Mouse (Mus musculus): ENCODE measurements around the gene Il1rl2.
"Not testable (repeated sequence)": the region's sequence is repeated elsewhere in the genome, so short reads cannot be mapped to it uniquely, and the experiment has no call there.

Il1rl2 gene

GRCm38 (mm10) chr1:40324457-40324856 is at the start of gene Il1rl2:
TSS of gene Il1rl2 (plus strand) at chr1:40324610.
- DNase-seq (ENCODE audit: low read depth), result no peak

DNA sequence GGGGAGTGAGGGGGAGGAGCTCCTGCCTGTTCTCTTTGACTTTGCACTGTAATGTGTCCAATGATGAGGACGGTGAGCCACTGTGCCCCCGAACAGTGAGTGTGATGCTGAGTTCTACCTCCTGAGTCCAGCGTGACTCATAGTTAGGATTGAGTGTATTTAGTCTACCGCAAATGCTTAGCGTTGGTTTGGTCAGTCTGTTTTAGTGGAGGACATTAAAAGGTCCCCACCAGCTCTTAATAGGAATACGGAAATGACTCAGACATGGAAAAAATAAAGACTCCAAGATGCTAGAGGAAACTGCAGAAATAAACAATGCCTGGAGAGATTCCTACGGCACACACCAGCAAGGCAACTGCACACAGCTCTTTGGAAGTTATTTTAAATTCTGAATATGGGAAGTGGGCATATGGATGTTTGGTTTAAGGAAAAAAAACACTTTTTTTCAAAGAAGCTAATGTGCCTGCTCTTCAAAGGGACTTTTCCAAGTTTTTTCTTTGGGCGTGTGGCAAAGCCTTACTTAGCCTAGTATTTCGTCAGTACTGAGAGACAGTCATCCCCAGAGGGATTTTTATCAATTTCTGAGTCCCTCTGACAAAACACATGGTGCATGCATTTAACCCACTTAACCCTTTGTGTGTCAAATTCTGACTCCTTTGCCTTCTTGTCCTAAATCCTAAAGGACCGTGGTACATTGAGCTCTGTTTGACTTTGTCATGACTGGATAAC is 49.0 kb upstream of the Il1rl2 start:
- no peak for DNase-seq (ENCODE audit: low read depth)

DNA sequence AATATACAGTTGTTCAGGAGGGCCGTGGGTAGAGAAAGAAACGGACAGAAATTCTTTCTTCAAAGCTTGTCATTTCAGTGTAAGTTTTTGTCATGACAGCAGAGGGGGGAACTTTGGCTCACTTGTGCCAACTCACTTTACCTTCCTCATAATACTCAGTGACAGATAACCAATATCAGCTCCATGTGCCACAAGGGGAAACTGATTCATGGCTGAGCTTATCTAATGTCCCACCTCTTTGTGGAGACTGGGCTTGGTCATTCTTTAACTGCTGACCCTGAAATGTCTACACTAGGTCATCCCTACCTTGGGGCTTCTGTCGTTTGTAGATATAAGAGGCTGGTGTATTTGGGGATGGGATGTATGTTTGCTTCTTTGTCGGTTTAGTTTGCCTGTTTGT is 46.5 kb upstream of the Il1rl2 start:
- no peak for DNase-seq (ENCODE audit: low read depth)

DNA sequence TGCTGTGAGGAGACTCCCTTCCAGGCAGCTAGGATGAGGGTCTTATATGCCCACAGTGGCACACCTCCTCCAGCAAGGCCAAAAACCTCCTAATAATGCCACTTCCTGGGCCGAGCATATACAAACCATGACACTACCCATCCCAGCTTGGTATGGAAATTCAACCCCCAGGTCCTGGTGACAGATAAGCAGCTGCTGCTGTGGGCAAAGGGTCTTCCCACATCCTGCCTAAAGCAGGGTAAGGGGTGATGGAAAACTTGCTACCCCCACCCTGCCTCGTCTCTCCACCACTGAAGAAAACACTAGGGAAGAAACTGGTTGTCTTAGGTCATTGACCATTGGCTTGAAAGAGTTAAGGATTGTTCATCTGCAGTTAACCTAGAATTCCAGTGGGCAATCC is 45.7 kb upstream of the Il1rl2 start:
- no peak for DNase-seq (ENCODE audit: low read depth)

DNA sequence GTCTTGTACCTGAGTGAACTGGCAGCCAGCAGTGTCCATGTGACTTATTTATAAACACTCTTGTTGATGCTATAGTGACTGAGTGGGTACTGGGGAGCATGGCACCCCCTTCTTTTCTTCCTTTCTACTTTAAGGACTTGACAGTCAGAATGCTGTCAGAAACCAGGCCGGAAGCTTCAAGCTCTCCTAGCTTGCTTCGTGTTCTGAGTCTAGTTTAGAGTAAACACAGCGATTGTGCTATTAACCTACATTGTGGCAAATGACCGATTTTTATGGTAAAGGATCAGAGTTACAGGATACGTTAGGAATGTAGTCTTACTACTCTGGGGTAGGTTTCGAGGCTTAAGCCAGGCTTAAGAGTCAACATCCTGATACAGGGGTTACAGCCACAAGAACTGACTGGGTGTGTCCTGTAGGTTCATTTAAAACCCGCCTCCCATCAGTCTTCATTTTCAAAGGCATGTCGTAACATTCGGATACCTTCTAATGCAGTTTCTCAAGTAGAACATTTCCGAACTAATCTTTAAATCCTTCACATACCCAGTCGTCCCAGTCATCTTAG is 45.1 kb upstream of the Il1rl2 start:
- DNase-seq (ENCODE audit: low read depth), result no peak

GRCm38 (mm10) chr1:40281950-40282349 is 42.5 kb upstream of the Il1rl2 start:
- DNase-seq (ENCODE audit: low read depth), result no peak

GRCm38 (mm10) chr1:40282394-40282793 is 42.0 kb upstream of the Il1rl2 start:
- DNase-seq (ENCODE audit: low read depth), result no peak

DNA sequence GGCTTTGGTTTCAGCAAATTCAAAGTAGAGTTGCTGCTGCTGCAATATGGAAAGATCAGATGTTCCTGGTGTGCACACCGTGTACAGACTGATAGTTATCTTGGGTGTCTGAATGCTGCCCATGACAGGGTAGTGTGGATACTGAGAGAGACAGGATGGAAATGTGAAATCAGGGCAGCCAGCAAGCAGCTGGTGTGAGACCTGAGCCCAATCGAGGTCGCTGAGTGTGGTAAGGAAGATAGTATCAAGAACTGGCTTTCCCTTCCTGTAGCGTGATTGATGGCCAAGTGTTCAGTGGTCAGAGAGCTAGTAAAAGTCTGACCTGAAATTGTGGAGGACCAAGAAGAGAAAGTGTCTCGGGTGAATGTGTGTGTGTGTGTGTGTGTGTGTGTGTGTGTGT is 40.4 kb upstream of the Il1rl2 start:
- DNase-seq (ENCODE audit: low read depth), result no peak

GRCm38 (mm10) chr1:40290489-40291255 is 33.7 kb upstream of the Il1rl2 start:
- no peak for DNase-seq (ENCODE audit: low read depth)

DNA sequence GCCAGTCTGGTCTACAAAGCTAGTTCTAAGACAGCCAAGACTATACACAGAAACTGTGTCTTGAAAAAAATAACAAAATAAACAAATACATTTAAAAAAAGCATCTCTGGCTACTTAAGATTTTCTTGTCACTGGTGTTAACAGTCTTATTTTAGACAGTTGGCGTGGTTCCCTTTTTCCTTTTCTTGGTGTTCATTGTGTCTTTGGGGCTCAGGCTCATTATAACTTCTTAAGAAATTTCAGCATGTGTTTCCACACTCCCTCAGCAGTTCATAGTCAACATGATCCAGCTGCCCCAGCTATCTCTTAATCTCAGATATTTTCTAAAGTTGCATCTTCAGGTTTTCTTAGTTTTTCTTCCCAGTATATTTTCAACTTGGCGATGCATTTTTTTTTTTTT is 32.2 kb upstream of the Il1rl2 start:
- no peak for DNase-seq (ENCODE audit: low read depth)

- DNase-seq (ENCODE audit: low read depth), result no peak
Observed at GRCm38 (mm10) chr1:40293891-40294290, 30.5 kb upstream of the Il1rl2 start.

- peak; percentile 47 for DNase-seq (ENCODE audit: low read depth)
Observed at GRCm38 (mm10) chr1:40294824-40295223, 29.6 kb upstream of the Il1rl2 start.

DNA sequence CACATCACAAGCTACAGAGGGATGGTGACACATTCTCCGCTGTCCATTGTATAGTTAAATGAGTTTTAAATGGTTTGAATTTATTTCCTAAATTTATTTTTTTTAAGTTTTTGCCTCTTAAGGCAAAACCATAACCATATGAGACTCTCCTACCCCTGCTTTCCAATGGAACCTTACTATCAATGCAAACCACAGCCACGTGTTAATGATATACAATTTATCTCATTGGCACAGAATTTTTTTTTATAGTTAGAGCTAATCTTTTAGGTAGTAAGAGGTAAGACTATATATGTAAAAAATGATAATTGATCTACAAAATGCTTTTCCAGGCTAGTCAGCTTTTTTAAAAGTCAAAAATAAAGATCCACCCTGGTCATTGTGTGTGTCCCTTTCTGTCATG is 26.4 kb upstream of the Il1rl2 start:
- DNase-seq (ENCODE audit: low read depth), result no peak

DNA sequence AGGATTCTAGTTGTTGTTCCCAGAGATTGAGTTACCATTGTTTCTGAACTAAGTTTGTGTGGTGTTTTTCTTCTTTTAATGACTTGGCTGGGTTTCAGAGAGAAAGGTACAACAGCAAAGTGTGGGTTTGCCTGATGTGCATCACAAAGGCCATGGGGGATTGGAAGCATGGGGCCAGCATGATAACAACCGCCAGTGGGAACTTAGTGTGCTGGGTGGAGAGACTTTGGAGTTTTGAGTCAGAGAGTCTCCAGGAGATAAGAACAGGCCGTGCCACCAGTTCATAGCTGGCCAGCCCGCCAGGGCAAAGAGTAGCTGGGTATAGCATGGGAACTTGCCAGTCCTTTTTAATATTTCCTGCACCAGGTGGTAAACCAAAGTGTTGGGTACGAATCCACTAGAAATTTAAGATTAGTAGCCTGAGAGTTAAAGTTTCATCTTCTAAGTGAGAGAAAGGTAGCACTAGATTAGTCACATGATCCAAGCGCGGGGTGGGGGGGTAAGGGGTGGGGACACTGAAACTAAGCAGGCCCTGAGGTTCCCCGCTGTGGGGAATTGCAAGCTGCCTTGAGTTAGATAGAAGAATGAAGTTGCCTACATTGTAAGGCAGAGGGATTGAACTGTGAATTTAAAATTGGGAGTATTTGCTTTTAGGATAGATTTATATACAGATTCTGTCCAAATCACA is 21.1 kb upstream of the Il1rl2 start:
- DNase-seq (ENCODE audit: low read depth), result no peak

- not testable (repeated sequence) for DNase-seq (ENCODE audit: low read depth)
Observed at GRCm38 (mm10) chr1:40304321-40304720, 20.1 kb upstream of the Il1rl2 start.

DNA sequence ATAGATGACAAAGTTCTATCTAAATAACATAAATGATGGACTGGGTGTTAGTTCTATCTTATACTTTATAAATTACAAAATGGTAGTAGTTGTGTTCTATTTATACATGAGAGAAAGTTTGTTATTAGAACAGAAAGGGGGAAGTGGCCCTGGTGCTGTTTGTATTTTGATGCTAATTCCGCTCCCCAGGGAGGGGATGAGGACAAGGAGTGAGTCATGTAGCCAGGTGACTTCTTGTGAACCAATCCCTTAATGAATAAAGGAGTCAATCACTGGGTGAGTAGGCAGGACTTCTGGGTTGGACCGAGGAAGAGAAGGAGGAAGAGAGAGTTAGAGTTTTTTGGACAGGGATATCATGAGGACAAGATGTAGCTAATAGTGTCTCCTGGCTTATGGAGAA is 18.3 kb upstream of the Il1rl2 start:
- no peak for DNase-seq (ENCODE audit: low read depth)

- no peak for DNase-seq (ENCODE audit: low read depth)
Observed at GRCm38 (mm10) chr1:40311123-40311522, 13.3 kb upstream of the Il1rl2 start.

DNA sequence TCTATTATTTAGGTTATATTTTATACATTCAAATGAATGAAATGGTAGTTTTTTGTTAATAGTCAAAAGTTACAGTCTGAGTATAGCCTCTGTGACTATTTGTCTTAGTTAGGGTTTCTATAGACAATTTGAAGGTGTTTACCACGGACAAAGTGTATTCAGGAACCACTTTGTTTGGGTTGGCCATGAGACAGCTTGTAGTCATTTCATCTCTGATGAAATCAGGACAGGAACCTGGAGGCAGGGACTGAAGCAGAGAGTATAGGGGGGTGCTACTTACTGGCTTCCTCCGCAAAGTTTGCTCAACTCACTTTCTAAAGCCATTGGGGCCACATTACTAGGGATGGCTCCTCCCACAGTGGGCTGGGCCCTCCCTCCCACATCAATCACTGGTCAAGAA is 12.8 kb upstream of the Il1rl2 start:
- no peak for DNase-seq (ENCODE audit: low read depth)

DNA sequence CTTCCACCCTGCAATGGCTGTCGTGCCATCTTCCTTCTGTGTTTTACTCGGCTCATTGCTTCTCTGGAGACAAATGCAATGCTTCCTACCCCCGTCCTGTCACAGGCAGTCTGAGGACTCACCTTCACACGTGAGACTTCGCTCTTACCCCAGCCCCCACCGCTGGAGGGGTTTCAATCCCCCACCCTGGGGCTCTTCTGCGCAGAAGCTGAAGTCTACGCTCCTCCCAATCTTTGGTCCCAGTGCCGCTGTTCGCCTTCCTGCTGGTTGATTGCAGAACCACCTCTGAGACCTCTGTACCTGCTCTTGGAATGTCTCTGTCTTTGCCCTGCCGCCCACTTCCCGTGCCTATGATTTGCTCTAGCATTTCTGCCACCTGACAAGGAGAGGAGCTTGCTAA is 10.4 kb upstream of the Il1rl2 start:
- no peak for DNase-seq (ENCODE audit: low read depth)

DNA sequence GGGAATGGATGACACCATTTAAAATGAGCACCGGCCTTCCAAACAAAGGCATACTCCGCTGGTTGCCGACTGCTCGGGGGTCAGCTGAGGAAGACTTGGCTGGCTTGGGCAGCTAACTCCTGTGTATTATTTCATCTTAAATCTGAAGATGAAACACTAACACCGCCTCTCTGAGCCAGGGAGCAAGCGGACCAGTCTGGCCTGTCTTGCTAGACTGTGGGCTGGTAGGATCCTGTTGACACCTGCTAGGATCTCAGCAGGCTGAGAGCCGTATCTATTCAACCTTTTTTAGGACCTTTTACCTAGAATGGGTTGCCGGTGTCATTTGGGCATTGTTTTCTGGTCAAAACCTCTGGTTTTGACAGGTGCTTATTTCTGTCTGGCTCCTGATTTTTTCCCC is 6.8 kb upstream of the Il1rl2 start:
- DNase-seq (ENCODE audit: low read depth), result no peak

DNA sequence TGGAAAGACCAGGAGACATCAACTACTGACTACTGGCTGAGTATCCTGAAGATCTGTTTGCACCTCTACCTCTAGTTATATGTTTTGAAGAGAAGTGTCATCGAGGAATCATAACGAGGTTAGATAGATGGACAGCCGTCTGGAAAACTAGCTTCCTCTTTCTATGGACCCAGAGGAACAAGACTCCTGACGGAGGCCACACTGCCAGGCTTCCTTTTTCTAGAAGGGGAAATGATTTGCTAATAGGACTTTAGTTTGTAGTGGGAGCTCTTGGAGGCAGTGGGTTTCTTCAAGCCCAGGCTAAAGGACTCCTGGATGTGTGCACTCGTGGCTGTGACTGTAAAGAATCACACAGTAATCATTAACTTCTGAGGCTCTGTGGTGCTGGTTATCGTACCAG is 2.6 kb upstream of the Il1rl2 start:
- DNase-seq (ENCODE audit: low read depth), result peak; percentile 31

DNA sequence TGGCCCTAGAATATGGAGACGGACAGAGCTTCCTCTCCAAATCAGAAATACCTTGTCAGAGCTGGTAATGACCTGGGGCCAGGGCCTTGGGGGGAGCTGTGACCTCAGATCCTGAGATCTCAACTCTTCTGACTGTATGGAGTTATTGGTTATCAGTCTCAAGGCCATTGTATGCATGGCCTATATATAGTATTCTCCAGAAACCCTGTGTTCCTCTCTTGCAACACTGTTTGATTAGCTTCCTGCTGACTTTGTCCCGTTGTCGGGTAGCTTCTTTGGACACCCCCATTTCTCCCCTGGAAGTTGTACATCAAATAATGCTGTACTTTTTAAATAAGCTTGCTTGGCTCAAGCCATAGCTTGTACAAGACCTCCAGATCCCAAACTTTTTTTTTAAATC is 1.9 kb upstream of the Il1rl2 start:
- no peak for DNase-seq (ENCODE audit: low read depth)
